Mouse (Mus musculus): ENCODE results near the gene Sptbn1. TPM values are rescaled to one million over a fixed set of nuclear protein-coding genes. Genes with fewer than 3 reads are reported as not detected.
A peak's percentile ranks its signal among the peaks of the same experiment; 100 is the strongest.

The Sptbn1 gene
- total and polyA plus RNA-seq, 2 experiments from 2014 or later, result 150 to 328 TPM

DNA sequence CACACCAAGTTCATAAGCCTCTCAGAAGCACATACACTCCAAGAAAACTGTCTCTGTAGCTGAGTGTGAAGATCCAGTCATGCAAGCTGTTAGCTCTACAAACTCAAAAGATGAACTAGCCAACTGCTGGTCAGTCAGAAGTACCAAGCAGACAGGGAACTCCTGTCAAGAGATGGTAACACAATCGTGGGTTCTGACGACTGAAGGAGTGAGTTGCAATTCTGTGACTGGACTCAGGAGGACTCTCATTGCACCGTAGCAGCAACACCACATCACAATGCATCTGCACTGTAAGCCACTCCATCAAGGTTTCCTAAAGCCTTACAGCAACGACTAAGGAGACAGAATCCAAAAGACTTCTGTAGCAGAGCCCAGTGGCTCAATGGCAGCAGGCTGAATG lies 104.9 kb downstream of the Sptbn1 start:
- Histone ChIP-seq H3K27me3 (ENCODE audit: insufficient read depth, low read length) (no peaks in the 10 kb centered on the region), H3K9me3 (ENCODE audit: low read length) (no peaks in the 10 kb centered on the region), H3K4me1 (ENCODE audit: insufficient read depth) (no peaks in the 10 kb centered on the region), H3K4me3 (ENCODE audit: low read depth, low read length) (no peak overlapping the region), H3K27ac (ENCODE audit: low read depth, low read length) (no peak overlapping the region), H3K9ac (no peak overlapping the region), H3K36me3 (ENCODE audit: insufficient read depth) (0 out of 2 replicates have a peak, but pooled peaks cover 8% of the 10 kb centered on the region), H3K4me2 (ENCODE audit: low read depth) (no peak overlapping the region)
- ATAC-seq, result no peak
- DNase-seq, result no peak
- 75% methylated on average over 4 of the region's 4 CpGs for WGBS
- TF ChIP-seq CTCF (IDR thresholded peaks at IDR 0.05; ENCODE audit: low read depth), result no peak

DNA sequence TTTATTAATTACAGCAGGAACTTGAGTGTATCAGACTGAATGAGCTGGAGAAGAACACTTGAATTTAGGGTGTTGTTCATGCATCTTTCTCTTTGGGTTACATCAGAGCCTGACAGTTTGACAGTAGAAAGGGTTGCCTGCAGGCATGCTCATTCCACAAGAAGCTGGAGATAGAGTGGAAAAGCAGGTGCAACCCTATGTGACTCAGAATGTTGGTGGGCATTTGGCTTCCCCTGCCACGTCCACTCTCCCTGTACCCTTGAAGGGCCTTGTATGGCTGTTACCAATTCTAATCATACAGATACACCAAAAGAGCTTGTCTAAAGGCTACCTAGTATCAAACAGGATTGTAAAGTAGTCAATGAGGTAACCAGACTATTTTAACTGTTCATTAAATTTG lies 106.2 kb downstream of the Sptbn1 start:
- ATAC-seq (no peak), DNase-seq (no peak)
- Histone ChIP-seq H3K36me3 (ENCODE audit: insufficient read depth) (0 out of 2 replicates have a peak, but pooled peaks cover 8% of the 10 kb centered on the region), H3K4me3 (ENCODE audit: low read depth, low read length) (no peak overlapping the region), H3K4me1 (ENCODE audit: insufficient read depth) (no peaks in the 10 kb centered on the region), H3K9me3 (ENCODE audit: low read length) (no peaks in the 10 kb centered on the region), H3K27ac (ENCODE audit: low read depth, low read length) (no peak overlapping the region), H3K4me2 (ENCODE audit: low read depth) (no peak overlapping the region), H3K27me3 (ENCODE audit: insufficient read depth, low read length) (no peaks in the 10 kb centered on the region), H3K9ac (no peak overlapping the region)
- no peak for TF ChIP-seq CTCF (IDR thresholded peaks at IDR 0.05; ENCODE audit: low read depth)
- WGBS, result 81% methylated on average over 1 of the region's 1 CpGs

DNA sequence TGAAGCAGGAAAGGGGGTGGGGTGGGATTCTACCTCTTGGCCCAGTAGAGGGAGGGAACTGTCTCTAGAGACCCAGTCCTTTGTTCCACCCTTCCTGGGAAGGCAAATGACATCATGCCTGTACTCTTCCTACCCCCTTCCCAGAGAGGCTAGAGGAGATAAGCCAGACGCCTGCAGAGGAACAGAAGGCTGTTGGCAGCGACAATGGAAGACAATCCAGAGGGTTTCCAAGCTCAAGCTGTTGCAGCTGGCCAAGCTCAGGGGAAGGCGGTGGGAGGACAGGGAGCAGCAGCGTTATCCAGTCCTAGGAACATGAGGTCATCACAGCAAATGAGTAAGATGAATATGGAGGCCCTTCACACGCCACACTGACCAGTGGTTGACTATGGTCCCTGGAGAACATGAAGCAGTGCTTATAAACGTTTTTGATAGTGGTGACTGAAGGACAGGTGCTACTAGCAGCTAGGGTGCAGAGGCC lies 106.8 kb downstream of the Sptbn1 start:
- Histone ChIP-seq H3K27ac (ENCODE audit: low read depth, low read length) (peak overlapping the region; percentile 40; the same call in 1 of the 2 replicates), H3K9ac (no peak overlapping the region), H3K27me3 (ENCODE audit: insufficient read depth, low read length) (no peaks in the 10 kb centered on the region), H3K36me3 (ENCODE audit: insufficient read depth) (0 out of 2 replicates have a peak, but pooled peaks cover 8% of the 10 kb centered on the region), H3K9me3 (ENCODE audit: low read length) (no peaks in the 10 kb centered on the region), H3K4me2 (ENCODE audit: low read depth) (no peak overlapping the region), H3K4me1 (ENCODE audit: insufficient read depth) (no peaks in the 10 kb centered on the region), H3K4me3 (ENCODE audit: low read depth, low read length) (no peak overlapping the region)
- no peak for TF ChIP-seq CTCF (IDR thresholded peaks at IDR 0.05; ENCODE audit: low read depth)
- peak; percentile 45 for DNase-seq
- WGBS, result 30% methylated on average over 6 of the region's 6 CpGs
- peak; percentile 90 for ATAC-seq

DNA sequence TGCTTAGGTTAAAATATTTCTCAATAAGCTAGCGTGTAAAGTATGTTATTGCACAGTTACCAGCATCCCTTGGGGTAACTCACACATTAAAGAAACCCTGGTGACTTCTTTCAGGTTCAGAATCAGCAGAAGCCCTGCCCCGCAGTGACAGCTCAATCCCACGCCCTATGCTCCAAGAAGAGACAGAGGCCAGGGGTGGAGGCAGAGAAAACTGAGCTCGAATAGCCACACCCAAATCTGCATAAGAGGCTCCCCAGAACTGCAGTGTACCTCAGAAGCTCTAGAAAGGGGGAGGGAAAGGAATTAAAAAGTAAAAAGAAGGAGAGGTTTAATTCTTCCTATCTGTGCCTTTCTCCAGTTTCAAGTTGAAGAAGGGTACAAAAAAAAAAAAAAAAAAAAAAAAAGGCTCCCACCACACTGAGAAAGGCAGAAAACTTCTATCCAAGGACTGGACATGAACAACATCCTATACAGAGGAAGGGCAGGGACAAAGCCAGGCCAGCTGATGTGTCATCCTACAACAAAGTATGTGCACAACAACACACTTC lies 107.3 kb downstream of the Sptbn1 start:
- Histone ChIP-seq H3K9ac (no peak overlapping the region), H3K4me2 (ENCODE audit: low read depth) (no peak overlapping the region), H3K27ac (ENCODE audit: low read depth, low read length) (peak overlapping the region; percentile 40; the same call in 1 of the 2 replicates), H3K36me3 (ENCODE audit: insufficient read depth) (0 out of 2 replicates have a peak, but pooled peaks cover 8% of the 10 kb centered on the region), H3K4me3 (ENCODE audit: low read depth, low read length) (no peak overlapping the region), H3K27me3 (ENCODE audit: insufficient read depth, low read length) (no peaks in the 10 kb centered on the region), H3K4me1 (ENCODE audit: insufficient read depth) (no peaks in the 10 kb centered on the region), H3K9me3 (ENCODE audit: low read length) (no peaks in the 10 kb centered on the region)
- no peak for TF ChIP-seq CTCF (IDR thresholded peaks at IDR 0.05; ENCODE audit: low read depth)
- WGBS, result 80% methylated on average over 4 of the region's 4 CpGs
- ATAC-seq (no peak), DNase-seq (no peak)

DNA sequence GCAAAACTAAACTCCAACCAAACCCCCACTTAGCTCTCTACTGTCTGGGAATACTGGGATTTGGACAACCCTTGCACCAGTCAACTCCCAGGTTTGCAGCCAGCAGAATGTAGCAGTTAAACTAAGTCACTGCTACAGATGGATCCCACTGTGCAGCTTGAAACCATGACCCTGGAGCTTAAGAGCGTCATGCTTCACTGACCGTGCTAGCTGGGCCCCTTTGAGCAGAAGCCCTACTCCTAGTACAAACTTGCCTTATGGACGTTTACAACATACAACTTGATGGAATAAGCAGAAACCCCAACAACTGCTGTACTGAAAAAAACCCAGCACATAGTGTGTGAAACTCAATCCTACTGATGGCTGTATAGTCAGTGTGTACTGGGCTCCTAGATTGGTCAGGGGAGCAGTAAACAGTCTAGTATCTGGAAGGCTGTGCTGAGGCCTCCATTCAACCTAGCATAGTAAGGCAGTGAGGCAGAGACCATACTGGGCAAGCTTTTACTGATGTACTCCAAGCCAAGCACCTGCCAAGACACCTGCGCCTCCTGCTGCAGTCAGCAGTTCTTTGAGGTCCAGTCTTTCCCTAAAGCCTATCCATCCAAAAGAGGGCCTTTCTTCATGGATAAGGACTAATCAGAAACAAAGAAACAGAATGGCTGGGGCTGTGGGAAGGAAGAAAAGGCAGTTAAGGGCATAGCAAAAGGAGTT lies 108.3 kb downstream of the Sptbn1 start:
- Histone ChIP-seq H3K4me2 (ENCODE audit: low read depth) (no peak overlapping the region), H3K27me3 (ENCODE audit: insufficient read depth, low read length) (no peaks in the 10 kb centered on the region), H3K9me3 (ENCODE audit: low read length) (no peaks in the 10 kb centered on the region), H3K36me3 (ENCODE audit: insufficient read depth) (0 out of 2 replicates have a peak, but pooled peaks cover 8% of the 10 kb centered on the region), H3K27ac (ENCODE audit: low read depth, low read length) (no peak overlapping the region), H3K4me1 (ENCODE audit: insufficient read depth) (no peaks in the 10 kb centered on the region), H3K9ac (no peak overlapping the region), H3K4me3 (ENCODE audit: low read depth, low read length) (no peak overlapping the region)
- 80% methylated on average over 4 of the region's 4 CpGs for WGBS
- no peak for TF ChIP-seq CTCF (IDR thresholded peaks at IDR 0.05; ENCODE audit: low read depth)
- ATAC-seq, result no peak
- no peak for DNase-seq

DNA sequence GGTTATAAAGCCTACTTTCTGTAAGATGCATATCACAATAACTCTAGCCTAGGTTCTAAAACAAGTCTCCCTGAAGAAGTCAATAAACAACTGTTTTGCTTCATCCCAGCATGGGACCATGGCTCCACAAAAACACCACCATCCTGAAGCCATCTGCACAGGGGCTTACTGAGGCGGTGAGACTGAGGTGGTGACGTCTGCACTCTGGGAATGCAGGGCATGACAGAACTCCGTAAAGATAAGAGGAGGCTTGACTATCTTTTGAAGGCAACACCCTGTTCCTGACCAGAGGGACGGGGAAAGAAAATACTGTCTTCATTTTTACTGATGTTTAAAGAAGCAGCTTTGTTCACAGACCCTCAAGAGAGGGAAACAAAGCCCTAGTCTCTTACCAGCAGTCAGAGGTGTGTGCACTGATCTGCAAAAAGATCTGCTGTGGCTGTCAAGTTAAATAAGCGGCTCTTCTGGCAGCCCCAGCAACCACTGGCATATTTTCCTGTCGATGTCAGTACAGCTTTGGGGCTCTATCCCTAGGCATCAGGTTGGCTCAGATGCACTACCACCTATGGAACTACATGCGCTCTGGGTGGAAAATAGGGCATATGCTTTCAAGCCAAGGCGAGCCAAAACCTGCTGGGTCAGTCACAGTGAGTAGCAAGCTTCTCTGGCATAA lies 109.8 kb downstream of the Sptbn1 start:
- Histone ChIP-seq H3K4me2 (ENCODE audit: low read depth) (no peak overlapping the region), H3K36me3 (ENCODE audit: insufficient read depth) (peaks cover 21% of the 10 kb centered on the region), H3K27ac (ENCODE audit: low read depth, low read length) (no peak overlapping the region), H3K4me1 (ENCODE audit: insufficient read depth) (no peaks in the 10 kb centered on the region), H3K9me3 (ENCODE audit: low read length) (no peaks in the 10 kb centered on the region), H3K27me3 (ENCODE audit: insufficient read depth, low read length) (no peaks in the 10 kb centered on the region), H3K4me3 (ENCODE audit: low read depth, low read length) (no peak overlapping the region), H3K9ac (no peak overlapping the region)
- DNase-seq (no peak), ATAC-seq (no peak)
- no peak for TF ChIP-seq CTCF (IDR thresholded peaks at IDR 0.05; ENCODE audit: low read depth)
- 58% methylated on average over 8 of the region's 8 CpGs for WGBS

DNA sequence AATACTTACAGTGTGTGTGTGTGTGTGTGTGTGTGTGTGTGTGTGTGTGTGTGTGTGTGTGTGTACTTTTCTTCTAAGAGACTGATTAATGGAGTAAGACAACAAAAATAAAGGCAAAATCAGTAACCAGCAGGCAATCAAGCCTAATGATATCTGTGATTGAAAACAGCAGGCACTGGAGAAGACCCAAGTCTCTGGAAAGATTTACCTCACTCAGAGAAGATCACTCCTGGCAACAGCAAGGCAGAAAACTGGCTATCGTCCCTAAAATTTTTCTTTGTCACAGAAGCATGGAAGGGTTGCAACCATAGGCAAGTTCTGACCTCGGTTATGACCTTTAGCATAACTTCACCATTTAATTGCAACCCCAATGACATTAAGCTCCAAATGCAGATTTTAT lies 112.1 kb downstream of the Sptbn1 start:
- no peak overlapping the region for H3K4me3 ChIP-seq (ENCODE audit: low read depth, low read length)
- H3K9me3 ChIP-seq (ENCODE audit: low read length), result no peaks in the 10 kb centered on the region
- H3K4me2 ChIP-seq (ENCODE audit: low read depth), result no peak overlapping the region
- H3K27ac ChIP-seq (ENCODE audit: low read depth, low read length), result no peak overlapping the region
- no peak overlapping the region for H3K9ac ChIP-seq
- H3K36me3 ChIP-seq (ENCODE audit: insufficient read depth), result peaks cover 38% of the 10 kb centered on the region
- WGBS, result 75% methylated on average over 2 of the region's 2 CpGs
- H3K4me1 ChIP-seq (ENCODE audit: insufficient read depth), result no peaks in the 10 kb centered on the region
- DNase-seq, result no peak
- no peaks in the 10 kb centered on the region for H3K27me3 ChIP-seq (ENCODE audit: insufficient read depth, low read length)
- no peak for TF ChIP-seq CTCF (IDR thresholded peaks at IDR 0.05; ENCODE audit: low read depth)
- ATAC-seq, result no peak

All from forebrain, postnatal 0 days (tissue).